Mouse (Mus musculus) limb, embryonic 11.5 days (tissue): ENCODE data around the gene Efl1. TPM values are rescaled to one million over a fixed set of nuclear protein-coding genes. Genes with fewer than 3 reads are reported as not detected.

Source experiments
- ATAC-seq: fragments of 200-750 bp; cut with Nextera tagmentation; 2 replicates; pipeline ENCODE4 v1.8.0; 2017; ENCODE audit warnings: low read depth; ENCODE audit not compliant: insufficient number of reproducible peaks, low FRiP score, low TSS enrichment
- DNase-seq: peaks from one replicate; pipeline ENCODE4 v3.0.0-alpha.2; 2015; ENCODE audit warnings: low spot score
- H3K27ac ChIP-seq: fragments of 300-500 bp; sonication (generic); replicated peaks from 2 replicates; pipeline ENCODE4 v1.5.1; 2014; ENCODE audit warnings: low read depth, mild to moderate bottlenecking, low read length
- H3K27me3 ChIP-seq: fragments of 300-500 bp; sonication (generic); 2 replicates; pipeline ENCODE4 v1.6.1; 2014; ENCODE audit warnings: mild to moderate bottlenecking, low read length, mixed read lengths; ENCODE audit not compliant: control insufficient read depth, insufficient read depth
- H3K36me3 ChIP-seq: fragments of 300-500 bp; sonication (generic); 2 replicates; pipeline ENCODE4 v1.6.1; 2014; ENCODE audit warnings: mild to moderate bottlenecking, low read length, moderate library complexity, mixed read lengths; ENCODE audit not compliant: control insufficient read depth, insufficient read depth
- H3K4me1 ChIP-seq: fragments of 300-500 bp; sonication (generic); 2 replicates; pipeline ENCODE4 v1.6.1; 2014; ENCODE audit warnings: low read length, mixed read lengths; ENCODE audit not compliant: control insufficient read depth, insufficient read depth
- H3K4me2 ChIP-seq: fragments of 300-500 bp; sonication (generic); 2 replicates; pipeline ENCODE4 v1.6.1; 2014; ENCODE audit warnings: low read depth, mild to moderate bottlenecking, moderate library complexity; ENCODE audit not compliant: severe bottlenecking
- H3K4me3 ChIP-seq: fragments of 300-500 bp; sonication (generic); 2 replicates; pipeline ENCODE4 v1.5.1; 2014; ENCODE audit warnings: low read depth, low read length
- H3K9ac ChIP-seq: fragments of 300-500 bp; sonication (generic); 2 replicates; pipeline ENCODE4 v1.6.1; 2014; ENCODE audit warnings: mild to moderate bottlenecking, low read length
- H3K9me3 ChIP-seq: fragments of 300-500 bp; sonication (generic); 2 replicates; pipeline ENCODE4 v1.6.1; 2016; ENCODE audit warnings: low read length; ENCODE audit not compliant: control insufficient read depth
- WGBS: fragments of 180-500 bp; shearing (Covaris S2); extraction: QIAGEN DNeasy Blood & Tissue Kit; methylation state at CpG from one replicate; pipeline ENCODE4 v1.1.7; 2014; 5-methylcytosine and 5-hydroxymethylcytosine counted together
- polyA plus RNA-seq: library from polyadenylated mRNA; unstranded; fragments of >200 nt; fragmentation: Nextera tagmentation; extraction: Ambion mirVana; gene quantifications from 2 replicates; pipeline ENCODE4 v1.2.1, GENCODE M21; 2014

The Efl1 gene
- polyA plus RNA-seq, 1 experiment from 2014 or later: 23.2 TPM

DNA sequence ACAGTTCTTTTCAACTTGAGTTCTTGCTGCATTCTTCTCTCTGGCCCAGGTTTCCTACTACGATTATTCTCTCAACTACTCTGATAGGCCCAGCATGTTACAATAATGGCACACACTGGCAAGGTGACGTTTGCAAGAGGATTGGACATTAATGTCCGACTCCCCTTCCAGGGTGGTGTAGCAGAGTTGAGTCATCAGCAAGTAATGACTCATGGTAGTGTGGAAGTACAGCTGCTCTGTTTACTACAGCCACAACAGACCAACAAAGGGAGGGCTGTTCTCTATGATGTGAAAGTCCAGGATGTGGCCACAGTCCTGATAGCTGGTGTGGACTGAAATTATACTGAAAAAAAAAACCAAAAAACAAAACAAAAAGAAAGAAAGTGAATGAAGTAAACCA is 16.2 kb downstream of the Efl1 start:
- Histone ChIP-seq H3K27ac (no peak overlapping the region), H3K4me3 (no peak overlapping the region), H3K9ac (no peak overlapping the region), H3K4me1 (no peaks in the 10 kb centered on the region), H3K27me3 (no peaks in the 10 kb centered on the region), H3K4me2 (no peak overlapping the region), H3K9me3 (no peaks in the 10 kb centered on the region), H3K36me3 (peaks cover 5% of the 10 kb centered on the region; the same call in 1 of the 2 replicates)
- DNase-seq: no peak
- 93% methylated on average over 3 of the region's 3 CpGs for WGBS
- no peak for ATAC-seq

DNA sequence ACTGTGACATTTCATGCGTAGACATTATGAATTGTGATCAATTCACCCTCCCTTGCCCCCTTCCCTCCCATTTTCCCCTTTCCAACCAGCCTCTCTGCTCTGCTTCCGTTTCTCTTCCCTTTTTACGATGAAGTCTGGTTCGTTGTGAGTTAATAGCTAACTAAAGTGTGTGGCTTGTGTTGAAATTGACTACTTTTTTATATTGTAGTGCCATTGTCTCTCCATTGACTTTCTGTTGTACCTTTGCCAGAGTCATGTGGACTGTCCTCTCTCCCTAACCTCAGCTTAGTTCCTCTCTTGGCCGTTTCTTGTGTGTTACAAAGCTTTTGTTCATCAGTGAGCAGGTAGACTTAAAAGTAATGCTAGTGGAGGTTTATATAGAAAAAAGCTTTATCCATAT is 27.6 kb downstream of the Efl1 start:
- Histone ChIP-seq H3K9ac (no peak overlapping the region), H3K9me3 (no peaks in the 10 kb centered on the region), H3K4me1 (no peaks in the 10 kb centered on the region), H3K4me2 (no peak overlapping the region), H3K4me3 (no peak overlapping the region), H3K36me3 (peaks cover 3% of the 10 kb centered on the region; the same call in 1 of the 2 replicates), H3K27ac (no peak overlapping the region), H3K27me3 (no peaks in the 10 kb centered on the region)
- ATAC-seq (no peak), DNase-seq (no peak)
- WGBS: 80% methylated on average over 5 of the region's 5 CpGs

DNA sequence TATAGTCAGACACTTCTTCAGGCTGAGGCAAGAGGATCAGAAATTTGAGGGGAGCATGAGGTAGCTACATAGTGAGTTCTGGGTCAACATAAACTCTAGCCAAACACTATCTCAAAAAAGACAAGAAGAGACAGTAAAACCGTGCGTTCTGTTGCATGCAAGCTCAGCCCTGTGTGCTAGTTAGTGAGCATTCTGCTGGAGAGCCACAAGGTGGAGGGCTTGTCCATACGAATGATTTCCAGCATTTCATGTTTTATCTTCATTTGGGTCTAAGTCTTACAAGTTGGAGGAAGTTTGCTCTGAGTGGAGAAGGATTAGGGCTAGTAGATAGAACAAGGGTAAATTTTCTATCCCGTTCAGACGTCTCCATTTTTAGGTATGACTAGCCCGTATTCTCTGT is 28.4 kb downstream of the Efl1 start:
- no peak overlapping the region for H3K4me3 ChIP-seq
- H3K27me3 ChIP-seq: no peaks in the 10 kb centered on the region
- no peaks in the 10 kb centered on the region for H3K4me1 ChIP-seq
- H3K9me3 ChIP-seq: no peaks in the 10 kb centered on the region
- no peak overlapping the region for H3K27ac ChIP-seq
- 87% methylated on average over 6 of the region's 6 CpGs for WGBS
- H3K36me3 ChIP-seq: peaks cover 3% of the 10 kb centered on the region; the same call in 1 of the 2 replicates
- ATAC-seq: no peak
- H3K4me2 ChIP-seq: no peak overlapping the region
- DNase-seq: no peak
- H3K9ac ChIP-seq: no peak overlapping the region

DNA sequence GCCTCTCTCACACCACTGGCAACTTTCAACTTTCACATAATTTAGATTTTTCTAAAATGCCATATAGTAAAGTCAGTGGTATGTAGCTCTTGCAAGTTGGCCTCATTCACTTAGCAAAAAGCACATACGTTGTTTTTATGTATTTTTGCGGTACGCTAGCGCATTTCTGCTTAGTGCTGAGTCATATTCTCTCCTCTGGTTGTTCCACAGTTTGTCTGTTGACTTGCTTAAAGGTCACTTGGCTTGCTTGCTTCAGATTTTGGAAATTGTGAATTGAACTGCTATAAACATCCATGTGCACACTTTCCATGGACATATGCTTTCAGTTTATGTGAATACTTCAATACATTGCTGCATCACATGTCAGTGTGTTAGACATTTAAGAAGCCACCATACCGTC is 31.5 kb downstream of the Efl1 start:
- H3K4me3 ChIP-seq: no peak overlapping the region
- no peak overlapping the region for H3K9ac ChIP-seq
- DNase-seq: no peak
- H3K27ac ChIP-seq: no peak overlapping the region
- H3K4me1 ChIP-seq: no peaks in the 10 kb centered on the region
- H3K4me2 ChIP-seq: no peak overlapping the region
- WGBS: 96% methylated on average over 5 of the region's 5 CpGs
- no peaks in the 10 kb centered on the region for H3K27me3 ChIP-seq
- ATAC-seq: no peak
- H3K36me3 ChIP-seq: no peaks in the 10 kb centered on the region
- no peaks in the 10 kb centered on the region for H3K9me3 ChIP-seq

DNA sequence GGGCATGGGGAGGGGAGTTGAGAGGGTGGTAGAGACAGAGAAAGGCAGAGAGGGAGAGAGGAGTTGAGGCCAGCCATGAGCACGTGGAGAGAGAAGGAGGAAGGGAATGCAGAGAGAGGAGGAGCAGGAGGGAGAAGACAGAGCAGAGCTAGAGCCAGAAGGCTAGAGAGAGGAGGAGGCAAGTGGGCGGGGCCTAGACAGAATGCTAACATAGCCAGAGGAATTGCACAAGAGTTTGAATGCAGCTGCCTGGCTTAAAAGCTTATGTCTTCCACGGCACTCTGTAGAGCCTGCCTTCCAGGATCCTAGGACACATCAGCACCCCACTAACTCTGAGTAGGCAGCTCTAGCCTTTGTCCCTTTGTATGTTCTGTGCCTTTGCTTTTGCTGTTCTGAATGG is 40.3 kb downstream of the Efl1 start:
- ATAC-seq: no peak
- Histone ChIP-seq H3K36me3 (peaks cover 5% of the 10 kb centered on the region; the same call in 1 of the 2 replicates), H3K27ac (no peak overlapping the region)

DNA sequence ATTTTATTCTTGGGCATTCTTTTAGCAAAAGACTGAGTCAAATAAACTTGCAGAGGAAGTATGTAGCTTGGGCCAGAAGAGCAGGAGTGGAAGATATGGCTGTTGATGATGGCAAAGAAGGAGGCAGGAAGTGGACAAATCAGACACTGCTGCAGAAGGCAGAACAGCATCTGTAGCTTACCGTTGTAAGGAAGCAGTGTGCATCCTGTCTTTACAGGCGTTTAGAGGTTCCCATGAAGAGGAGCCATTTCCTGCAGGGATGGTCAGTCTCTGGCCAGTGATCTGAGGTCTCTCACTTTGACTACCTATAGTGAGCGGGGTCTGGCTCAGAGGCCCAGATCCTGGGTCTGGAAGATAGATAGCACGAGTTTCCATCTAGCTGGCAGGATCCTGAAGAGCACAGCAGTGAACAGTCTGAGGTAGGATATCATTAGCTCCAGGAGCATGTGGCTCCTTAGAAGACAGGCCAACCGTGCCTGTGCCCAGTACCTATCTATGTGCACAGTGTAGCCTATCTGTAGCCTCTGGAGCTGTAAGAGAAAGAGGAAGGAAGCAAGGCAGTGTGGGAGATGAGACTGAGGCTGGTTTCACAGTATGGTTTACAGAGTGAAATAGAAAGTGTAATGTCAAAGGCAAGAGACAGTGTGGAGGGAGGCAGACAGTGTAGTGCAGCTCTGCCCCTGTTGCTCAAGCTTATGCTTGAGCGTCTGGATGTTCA is 42.8 kb downstream of the Efl1 start:
- H3K4me2 ChIP-seq: no peak overlapping the region
- no peaks in the 10 kb centered on the region for H3K4me1 ChIP-seq
- WGBS: 90% methylated on average over 6 of the region's 6 CpGs
- no peaks in the 10 kb centered on the region for H3K9me3 ChIP-seq
- H3K9ac ChIP-seq: no peak overlapping the region
- DNase-seq: no peak
- H3K36me3 ChIP-seq: peaks cover 5% of the 10 kb centered on the region; the same call in 1 of the 2 replicates
- no peak overlapping the region for H3K4me3 ChIP-seq
- ATAC-seq: no peak
- no peak overlapping the region for H3K27ac ChIP-seq
- no peaks in the 10 kb centered on the region for H3K27me3 ChIP-seq

More for the DNA sequence above, 40.3 kb downstream of the Efl1 start:
- no peak for DNase-seq
- no peak overlapping the region for H3K9ac ChIP-seq
- H3K4me2 ChIP-seq: no peak overlapping the region
- no peaks in the 10 kb centered on the region for H3K27me3 ChIP-seq
- H3K4me1 ChIP-seq: no peaks in the 10 kb centered on the region
- no peak overlapping the region for H3K4me3 ChIP-seq
- WGBS: 58% methylated on average over 3 of the region's 3 CpGs
- no peaks in the 10 kb centered on the region for H3K9me3 ChIP-seq

DNA sequence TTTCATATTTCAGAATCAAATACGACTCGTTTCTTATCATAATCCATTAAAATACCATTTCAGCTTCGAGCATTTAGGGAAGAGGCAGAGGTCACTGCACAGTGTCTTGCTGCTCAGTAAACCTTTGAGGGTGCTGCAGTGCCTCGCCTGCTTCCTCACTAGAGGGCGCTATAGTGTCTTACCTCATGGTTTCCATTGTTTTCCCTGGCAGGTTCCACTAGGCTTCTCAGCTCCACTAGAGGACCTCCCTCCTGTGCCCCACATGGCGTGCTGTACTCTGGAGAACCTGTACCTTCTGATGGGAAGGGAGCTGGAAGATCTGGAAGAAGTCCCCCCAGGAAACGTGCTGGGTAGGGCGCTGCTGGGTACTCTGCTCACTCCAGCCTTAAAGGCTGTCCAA is 49.3 kb downstream of the Efl1 start:
- Histone ChIP-seq H3K9me3 (no peaks in the 10 kb centered on the region), H3K4me3 (no peak overlapping the region), H3K4me2 (no peak overlapping the region), H3K36me3 (peaks cover 3% of the 10 kb centered on the region; the same call in 1 of the 2 replicates), H3K27me3 (no peaks in the 10 kb centered on the region), H3K4me1 (peaks cover 4% of the 10 kb centered on the region; the same call in 1 of the 2 replicates), H3K9ac (no peak overlapping the region), H3K27ac (no peak overlapping the region)
- WGBS: 76% methylated on average over 8 of the region's 8 CpGs
- no peak for DNase-seq
- ATAC-seq: no peak

DNA sequence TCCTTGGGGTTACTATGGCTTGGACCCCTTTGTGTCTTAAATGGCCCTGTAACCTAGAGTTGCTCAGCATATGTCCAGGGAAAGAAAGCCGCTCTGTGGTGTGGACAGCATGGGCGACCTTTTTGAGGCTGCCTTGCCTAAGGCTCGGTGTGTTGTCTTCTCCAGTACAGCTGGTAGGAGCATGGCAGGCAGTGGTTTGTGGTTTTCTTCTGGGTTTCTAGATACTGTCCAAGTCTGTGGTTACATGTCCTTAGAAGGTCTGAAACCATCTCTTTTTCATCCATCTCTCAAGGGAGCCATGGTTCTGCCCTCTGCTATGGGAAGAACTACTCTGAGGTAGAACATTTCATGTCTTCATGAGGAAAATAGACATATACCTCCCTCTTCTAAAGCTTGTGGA is 50.6 kb downstream of the Efl1 start:
- Histone ChIP-seq H3K4me2 (no peak overlapping the region), H3K9ac (no peak overlapping the region), H3K4me1 (peaks cover 4% of the 10 kb centered on the region; the same call in 1 of the 2 replicates), H3K27me3 (no peaks in the 10 kb centered on the region), H3K4me3 (no peak overlapping the region), H3K36me3 (no peaks in the 10 kb centered on the region; the same call in 1 of the 2 replicates), H3K27ac (no peak overlapping the region), H3K9me3 (no peaks in the 10 kb centered on the region)
- DNase-seq (no peak), ATAC-seq (no peak)
- 91% methylated on average over 3 of the region's 3 CpGs for WGBS
